Comparison of ENCODE assay signal across 10 mouse cellular contexts in genomic region chr2:57111791-57112538, GRCm38 (mm10). TPM values are rescaled to one million over a fixed set of nuclear protein-coding genes. Genes with fewer than 3 reads are reported as not detected.
DNase-seq lines count a peak whose midpoint lies in the region; ATAC-seq lines count a peak whose summit lies in the region.
"Had no signal": no experiment of that assay in that cellular context is flagged by ENCODE, and none has a peak within 500 bp of the region (broad histone marks: within the 10 kb centered on the region; RNA-seq: fewer than 3 reads in every experiment).

No protein-coding gene starts in this region.

- no peak overlapping the region for H3K9ac ChIP-seq in intestine, embryonic 14.5 days (ENCODE audit: low read length)
- no peak overlapping the region for H3K9ac ChIP-seq in intestine, embryonic 15.5 days
- H3K9ac ChIP-seq in embryonic facial prominence, embryonic 13.5 days: 0 out of 2 replicates have a peak overlapping the region, but pooled peaks have one; percentile 27
- H3K9ac ChIP-seq in hindbrain, embryonic 14.5 days: peak overlapping the region; percentile 13; the same call in 1 of the 2 replicates
- peak overlapping the region; percentile 33 for H3K9ac ChIP-seq in midbrain, embryonic 16.5 days (ENCODE audit: low read depth, low read length)

- peak; percentile 54 for DNase-seq in intestine, embryonic 14.5 days (ENCODE audit: low spot score)
- no peak for DNase-seq in hindbrain, embryonic 14.5 days (ENCODE audit: low spot score)
- DNase-seq in spleen, postnatal 14 days (ENCODE audit: low spot score in 2 of 2): no peak
- no peak for DNase-seq in frontal cortex, postnatal 14 days (ENCODE audit: low spot score in 2 of 2)
- DNase-seq: lung, adult 2 months had no signal

- H3K36me3 ChIP-seq in intestine, embryonic 14.5 days (ENCODE audit: control insufficient read depth, insufficient read depth, low read length): no peaks in the 10 kb centered on the region
- H3K36me3 ChIP-seq in intestine, embryonic 15.5 days: no peaks in the 10 kb centered on the region
- no peaks in the 10 kb centered on the region for H3K36me3 ChIP-seq in embryonic facial prominence, embryonic 13.5 days
- H3K36me3 ChIP-seq in hindbrain, embryonic 14.5 days (replicated peaks; ENCODE audit: control insufficient read depth, insufficient read depth): no peaks in the 10 kb centered on the region
- H3K36me3 ChIP-seq in midbrain, embryonic 16.5 days (ENCODE audit: control insufficient read depth, insufficient read depth, low read length): no peaks in the 10 kb centered on the region

- H3K27me3 ChIP-seq in intestine, embryonic 14.5 days (replicated peaks; ENCODE audit: control insufficient read depth, insufficient read depth, low read length): peaks cover 68% of the 10 kb centered on the region
- H3K27me3 ChIP-seq in intestine, embryonic 15.5 days (replicated peaks): peaks cover 51% of the 10 kb centered on the region
- H3K27me3 ChIP-seq in embryonic facial prominence, embryonic 13.5 days: peaks cover 70% of the 10 kb centered on the region
- H3K27me3 ChIP-seq in hindbrain, embryonic 14.5 days (ENCODE audit: control insufficient read depth, insufficient read depth, low read length): peaks cover 82% of the 10 kb centered on the region
- H3K27me3 ChIP-seq in midbrain, embryonic 16.5 days (ENCODE audit: control insufficient read depth, insufficient read depth, low read depth, low read length): peaks cover 48% of the 10 kb centered on the region

- peaks cover 5% of the 10 kb centered on the region for H3K4me1 ChIP-seq in intestine, embryonic 14.5 days (replicated peaks; ENCODE audit: control insufficient read depth, insufficient read depth, low read length)
- peaks cover 8% of the 10 kb centered on the region for H3K4me1 ChIP-seq in intestine, embryonic 15.5 days (replicated peaks)
- H3K4me1 ChIP-seq in embryonic facial prominence, embryonic 13.5 days: peaks cover 27% of the 10 kb centered on the region
- peaks cover 16% of the 10 kb centered on the region for H3K4me1 ChIP-seq in hindbrain, embryonic 14.5 days (replicated peaks; ENCODE audit: control insufficient read depth, insufficient read depth, low read length)
- peaks cover 28% of the 10 kb centered on the region for H3K4me1 ChIP-seq in midbrain, embryonic 16.5 days (ENCODE audit: control insufficient read depth, insufficient read depth, low read length)

- H3K9me3 ChIP-seq in intestine, embryonic 14.5 days (ENCODE audit: control insufficient read depth, low read length): no peaks in the 10 kb centered on the region
- no peaks in the 10 kb centered on the region for H3K9me3 ChIP-seq in intestine, embryonic 15.5 days
- no peaks in the 10 kb centered on the region for H3K9me3 ChIP-seq in embryonic facial prominence, embryonic 13.5 days
- H3K9me3 ChIP-seq in hindbrain, embryonic 14.5 days (ENCODE audit: control insufficient read depth, low read length): no peaks in the 10 kb centered on the region
- no peaks in the 10 kb centered on the region for H3K9me3 ChIP-seq in midbrain, embryonic 16.5 days (replicated peaks; ENCODE audit: control insufficient read depth, low read length, poor library complexity, severe bottlenecking)

- no peak overlapping the region for H3K4me2 ChIP-seq in intestine, embryonic 14.5 days (ENCODE audit: low read length)
- H3K4me2 ChIP-seq in intestine, embryonic 15.5 days (replicated peaks): no peak overlapping the region
- peak overlapping the region; percentile 99 for H3K4me2 ChIP-seq in embryonic facial prominence, embryonic 13.5 days
- H3K4me2 ChIP-seq in hindbrain, embryonic 14.5 days (replicated peaks): peak overlapping the region; percentile 39
- peak overlapping the region; percentile 42 for H3K4me2 ChIP-seq in midbrain, embryonic 16.5 days (ENCODE audit: low read length)

- no peak overlapping the region for H3K4me3 ChIP-seq in intestine, embryonic 14.5 days (ENCODE audit: low read depth, low read length)
- no peak overlapping the region for H3K4me3 ChIP-seq in intestine, embryonic 15.5 days (replicated peaks)
- H3K4me3 ChIP-seq in embryonic facial prominence, embryonic 13.5 days: peak overlapping the region; percentile 29
- peak overlapping the region; percentile 22 for H3K4me3 ChIP-seq in hindbrain, embryonic 14.5 days (replicated peaks; ENCODE audit: low read length)
- H3K4me3 ChIP-seq in midbrain, embryonic 16.5 days (ENCODE audit: low read depth, low read length): peak overlapping the region; percentile 25
- H3K4me3 ChIP-seq: erythroblast, embryonic 14.5 days had no signal

- ATAC-seq in intestine, embryonic 14.5 days (replicated peaks; ENCODE audit: low FRiP score, low TSS enrichment, low read depth): no peak
- no peak for ATAC-seq in intestine, embryonic 15.5 days
- ATAC-seq in embryonic facial prominence, embryonic 13.5 days (ENCODE audit: insufficient number of reproducible peaks, insufficient read depth, low FRiP score, low TSS enrichment, low read depth): no peak
- no peak for ATAC-seq in hindbrain, embryonic 14.5 days (ENCODE audit: low FRiP score)
- ATAC-seq in midbrain, embryonic 16.5 days: no peak
- no peak for ATAC-seq in megakaryocyte-erythroid progenitor cell, adult 5-6 weeks (replicated peaks; ENCODE audit: low FRiP score, low TSS enrichment, poor library complexity, severe bottlenecking)

- no peak overlapping the region for H3K27ac ChIP-seq in intestine, embryonic 14.5 days (ENCODE audit: low read depth)
- no peak overlapping the region for H3K27ac ChIP-seq in intestine, embryonic 15.5 days
- no peak overlapping the region for H3K27ac ChIP-seq in embryonic facial prominence, embryonic 13.5 days
- H3K27ac ChIP-seq in hindbrain, embryonic 14.5 days: peak overlapping the region; percentile 60
- peak overlapping the region; percentile 62 for H3K27ac ChIP-seq in midbrain, embryonic 16.5 days (ENCODE audit: low read length)

- WGBS in intestine, embryonic 14.5 days: 15% methylated on average over 38 of the region's 38 CpGs
- 18% methylated on average over 38 of the region's 38 CpGs for WGBS in intestine, embryonic 15.5 days
- 7% methylated on average over 38 of the region's 38 CpGs for WGBS in embryonic facial prominence, embryonic 13.5 days
- WGBS in hindbrain, embryonic 14.5 days: 4% methylated on average over 38 of the region's 38 CpGs
- WGBS in midbrain, embryonic 16.5 days: 4% methylated on average over 38 of the region's 38 CpGs

RNA-seq across cellular contexts. Expression of gene Nr4a2, which starts 11.8 kb away (rescaled TPM):
- 4.0 and 4.1 TPM in 2 replicates for polyA plus RNA-seq in intestine, embryonic 14.5 days (2014; fragmentation: Nextera tagmentation; extraction: Ambion mirVana)
- polyA plus RNA-seq in intestine, embryonic 15.5 days (2015; fragmentation: Nextera tagmentation; extraction: Ambion mirVana): 3.3 and 3.9 TPM in 2 replicates
- 11.8 and 12.0 TPM in 2 replicates for polyA plus RNA-seq in embryonic facial prominence, embryonic 13.5 days (2015; fragmentation: Nextera tagmentation; extraction: Ambion mirVana)
- polyA plus RNA-seq in hindbrain, embryonic 14.5 days (2014; fragmentation: Nextera tagmentation; extraction: Ambion mirVana): 20.7 and 21.0 TPM in 2 replicates
- polyA plus RNA-seq in midbrain, embryonic 16.5 days (2015; fragmentation: Nextera tagmentation; extraction: Ambion mirVana): 26.0 and 40.4 TPM in 2 replicates
- total RNA-seq in megakaryocyte-erythroid progenitor cell, adult 5-6 weeks (2014; fragmentation: Nextera tagmentation): 2.1 and 3.7 TPM in 2 replicates
- 5.5 and 7.4 TPM in 2 replicates for total RNA-seq in megakaryocyte-erythroid progenitor cell, adult 5-6 weeks (2017)

Comparison
In these comparisons a context has a peak if more than half of its experiments do, and no peak if none do; other contexts are left out.
1. H3K27ac ChIP-seq: peak in hindbrain, embryonic 14.5 days (single experiment) and midbrain, embryonic 16.5 days (single experiment); none in intestine, embryonic 14.5 days (single experiment), intestine, embryonic 15.5 days (single experiment) and embryonic facial prominence, embryonic 13.5 days (single experiment).
2. H3K4me2 ChIP-seq: peak in embryonic facial prominence, embryonic 13.5 days (single experiment), hindbrain, embryonic 14.5 days (single experiment) and midbrain, embryonic 16.5 days (single experiment); none in intestine, embryonic 14.5 days (single experiment) and intestine, embryonic 15.5 days (single experiment).
3. H3K4me3 ChIP-seq: peak in embryonic facial prominence, embryonic 13.5 days (single experiment), hindbrain, embryonic 14.5 days (single experiment) and midbrain, embryonic 16.5 days (single experiment); none in intestine, embryonic 14.5 days (single experiment) and intestine, embryonic 15.5 days (single experiment).
4. H3K9ac ChIP-seq: peak in embryonic facial prominence, embryonic 13.5 days (single experiment), hindbrain, embryonic 14.5 days (single experiment) and midbrain, embryonic 16.5 days (single experiment); none in intestine, embryonic 14.5 days (single experiment) and intestine, embryonic 15.5 days (single experiment).